Mouse (Mus musculus) thymus, postnatal 10 days (tissue): Measurements from ENCODE around the gene Map3k11.

Experiments
- DNase-seq, 2 experiments: peaks; one replicate each; pipeline ENCODE4 v3.0.0; 2021; ENCODE audit warnings: low spot score in 2 of 2

Gene Map3k11

DNA sequence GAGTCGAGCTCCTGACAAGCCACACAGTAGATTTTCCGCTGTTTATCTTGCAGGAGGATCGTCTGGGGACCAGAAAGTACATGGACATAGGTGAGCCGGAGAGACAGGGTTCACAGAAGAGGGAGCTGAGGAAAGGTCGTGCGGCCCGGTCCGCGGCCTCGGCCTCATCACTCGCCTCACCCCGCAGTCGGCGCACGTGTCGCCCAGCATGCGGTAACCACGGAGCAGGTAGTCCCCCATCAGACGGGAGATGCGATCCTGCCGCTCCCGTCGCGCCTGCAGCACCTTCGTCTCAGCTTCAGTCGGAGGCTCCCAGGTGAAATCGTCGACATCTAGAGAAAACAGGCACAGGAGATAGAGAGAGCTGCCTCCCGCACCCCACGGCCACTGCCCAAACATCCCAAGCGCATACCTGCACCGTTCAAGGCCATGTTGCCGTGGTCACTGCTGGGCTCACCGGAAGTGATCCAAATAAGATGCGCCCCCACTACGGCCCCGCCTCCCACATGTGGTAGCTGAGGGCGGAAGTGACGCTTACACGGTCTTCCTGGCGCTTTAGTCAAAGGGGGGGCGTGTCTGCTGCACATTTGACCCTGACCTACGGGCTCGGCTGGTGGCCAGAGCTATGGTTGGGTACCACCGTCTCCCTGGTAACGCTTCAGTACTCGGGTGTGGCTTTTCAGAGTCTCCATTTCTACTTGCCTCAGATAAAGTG, 42.9 kb downstream of the Map3k11 start:
- peak; percentile 76 to 80 for DNase-seq

- no peak for DNase-seq
Observed at GRCm38 (mm10) chr19:5734325-5734724, 45.8 kb downstream of the Map3k11 start.

DNA sequence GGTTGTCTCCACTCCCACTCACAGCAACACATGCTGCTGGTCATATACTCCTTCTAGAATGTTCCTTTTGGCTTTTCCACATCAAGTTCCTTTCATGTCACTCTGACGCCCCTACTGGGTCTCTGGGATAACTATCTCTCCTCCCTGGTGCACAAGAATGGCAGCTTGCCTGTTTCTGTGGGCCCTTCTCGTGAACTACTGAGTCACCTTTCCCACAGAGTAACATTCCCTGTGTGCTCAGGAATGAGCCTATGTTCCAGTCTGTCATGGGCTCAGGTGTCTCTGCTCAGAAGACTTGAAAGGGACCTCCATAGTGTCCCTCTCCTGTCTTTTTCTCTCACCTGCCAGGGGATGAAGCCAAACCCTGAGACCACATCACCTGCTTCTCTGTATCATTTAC, 50.9 kb downstream of the Map3k11 start:
- DNase-seq: no peak

DNA sequence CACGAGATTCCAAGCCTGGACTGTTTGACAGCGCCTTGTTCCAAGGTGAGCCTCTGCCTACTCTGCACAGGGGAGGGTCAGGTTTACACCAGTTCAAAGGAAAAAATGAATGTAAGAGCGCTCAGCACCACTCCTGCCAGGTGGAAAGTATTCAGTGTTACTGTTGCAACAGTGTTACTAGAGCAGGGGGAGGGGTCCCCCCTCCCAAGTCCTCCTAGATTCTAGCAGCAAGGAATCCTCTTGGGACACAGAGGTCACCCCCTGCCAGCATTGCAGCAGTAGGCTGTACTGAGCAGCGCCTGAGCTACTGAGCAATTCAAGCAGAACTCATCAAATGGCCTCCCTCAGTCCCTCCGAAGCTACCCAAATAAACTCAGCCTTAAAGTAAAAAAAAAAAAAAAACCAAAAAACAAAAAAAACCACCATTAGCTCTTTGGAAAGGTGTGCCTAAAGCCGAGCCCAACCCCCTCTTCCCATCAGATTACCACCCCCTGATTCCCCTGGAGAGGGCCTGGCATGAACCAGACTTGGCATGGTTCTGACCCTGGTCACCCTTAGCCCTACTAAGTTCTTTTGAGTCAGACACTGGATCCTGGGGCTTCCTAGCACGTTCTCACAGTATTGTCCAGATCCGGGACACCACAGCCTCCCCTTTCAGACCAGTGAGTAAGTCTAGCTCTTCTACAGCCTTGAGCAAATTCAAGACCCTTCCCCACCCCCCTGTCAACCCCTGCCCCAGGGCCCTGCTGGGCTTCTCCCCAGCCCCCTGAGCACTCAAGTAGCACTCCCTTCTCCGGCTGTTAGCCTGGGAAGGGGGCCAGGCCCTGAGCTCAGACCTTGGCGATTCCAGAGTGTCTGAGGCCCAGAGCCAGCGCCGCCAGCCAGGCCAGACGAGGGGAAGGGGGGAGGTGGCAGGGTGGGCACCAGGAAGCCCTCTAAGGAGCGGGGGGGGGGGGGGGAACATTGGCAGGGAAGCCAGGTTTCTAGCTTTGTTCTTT, 52.1 kb downstream of the Map3k11 start, which contains the start of gene Ltbp3:
TSS of gene Ltbp3 (plus strand) at position 585 of the 998 bp plus-strand sequence.
- DNase-seq: no peak

- no peak for DNase-seq
Observed at GRCm38 (mm10) chr19:5741641-5742240, 53.2 kb downstream of the Map3k11 start.

GRCm38 (mm10) chr19:5742241-5742641, 53.7 kb downstream of the Map3k11 start:
- no peak for DNase-seq

GRCm38 (mm10) chr19:5743576-5743975, 55.0 kb downstream of the Map3k11 start:
- DNase-seq: no peak

DNA sequence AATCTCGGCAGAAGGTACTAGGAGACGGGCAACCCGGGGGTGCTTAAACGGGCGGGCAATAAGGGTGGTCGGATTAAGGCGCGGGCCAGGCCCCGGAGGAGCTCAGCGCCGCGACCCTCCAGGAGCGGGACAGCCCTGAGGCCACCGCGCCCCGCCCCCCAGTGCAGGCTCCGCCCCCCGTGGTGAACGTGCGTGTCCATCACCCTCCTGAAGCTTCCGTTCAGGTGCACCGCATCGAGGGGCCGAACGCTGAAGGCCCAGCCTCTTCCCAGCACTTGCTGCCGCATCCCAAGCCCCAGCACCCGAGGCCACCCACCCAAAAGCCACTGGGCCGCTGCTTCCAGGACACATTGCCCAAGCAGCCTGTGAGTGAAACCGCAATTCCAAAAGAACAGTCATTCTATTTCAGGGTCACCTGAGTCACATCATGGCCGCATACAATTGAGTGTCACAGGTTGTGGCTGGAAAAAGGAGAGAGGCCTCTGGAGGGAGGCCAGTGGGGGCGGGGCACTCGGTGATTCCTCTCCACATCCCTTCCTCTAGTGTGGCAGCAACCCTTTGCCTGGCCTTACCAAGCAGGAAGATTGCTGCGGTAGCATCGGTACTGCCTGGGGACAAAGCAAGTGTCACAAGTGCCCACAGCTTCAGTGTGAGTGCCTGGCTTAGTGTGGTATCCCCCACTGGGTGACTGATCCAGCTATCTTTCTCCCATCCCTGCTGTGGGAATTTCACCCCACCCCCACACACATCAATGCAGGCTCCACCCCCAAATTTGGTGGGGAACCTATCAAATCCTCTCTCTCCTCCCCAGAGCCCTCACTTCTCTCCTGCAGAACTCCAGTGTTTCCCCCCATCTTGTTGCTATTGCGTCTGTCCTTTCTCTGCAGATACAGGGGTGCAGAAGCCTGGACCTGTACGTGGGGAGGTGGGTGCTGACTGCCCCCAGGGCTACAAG, 57.5 kb downstream of the Map3k11 start:
- no peak for DNase-seq

DNA sequence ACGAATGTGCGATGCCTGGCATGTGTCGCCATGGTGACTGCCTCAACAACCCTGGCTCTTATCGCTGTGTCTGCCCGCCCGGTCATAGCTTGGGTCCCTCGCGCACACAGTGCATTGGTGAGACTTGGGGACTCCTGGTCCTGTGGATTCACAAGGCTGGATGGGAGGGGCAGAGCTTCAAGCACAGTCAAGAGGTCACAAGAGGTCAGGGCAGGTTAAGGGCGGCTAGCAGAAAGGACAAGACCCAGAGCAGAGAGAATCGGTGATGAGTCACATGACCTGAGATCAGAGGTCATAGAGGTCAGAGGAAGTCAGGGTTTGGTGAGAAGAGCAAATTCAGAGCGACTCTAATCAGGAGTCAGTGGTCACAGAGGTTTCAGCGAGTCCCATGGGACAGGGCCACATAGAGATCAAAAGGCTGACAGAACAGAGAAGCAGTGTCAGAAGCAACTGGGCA, 58.4 kb downstream of the Map3k11 start:
- no peak for DNase-seq

- no peak for DNase-seq
Observed at GRCm38 (mm10) chr19:5749476-5749875, 60.9 kb downstream of the Map3k11 start.

DNA sequence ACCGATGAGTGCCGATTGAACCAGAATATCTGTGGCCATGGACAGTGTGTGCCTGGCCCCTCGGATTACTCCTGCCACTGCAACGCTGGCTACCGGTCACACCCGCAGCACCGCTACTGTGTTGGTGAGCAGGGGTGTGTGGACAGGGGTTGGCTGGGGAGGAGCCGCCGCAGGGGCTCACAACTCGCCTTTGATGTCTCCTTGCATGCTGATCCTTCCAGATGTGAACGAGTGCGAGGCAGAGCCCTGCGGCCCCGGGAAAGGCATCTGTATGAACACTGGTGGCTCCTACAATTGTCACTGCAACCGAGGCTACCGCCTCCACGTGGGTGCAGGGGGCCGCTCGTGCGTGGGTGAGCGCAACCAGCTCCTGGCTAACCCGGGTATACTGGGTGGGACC, 62.4 kb downstream of the Map3k11 start:
- DNase-seq: no peak

DNA sequence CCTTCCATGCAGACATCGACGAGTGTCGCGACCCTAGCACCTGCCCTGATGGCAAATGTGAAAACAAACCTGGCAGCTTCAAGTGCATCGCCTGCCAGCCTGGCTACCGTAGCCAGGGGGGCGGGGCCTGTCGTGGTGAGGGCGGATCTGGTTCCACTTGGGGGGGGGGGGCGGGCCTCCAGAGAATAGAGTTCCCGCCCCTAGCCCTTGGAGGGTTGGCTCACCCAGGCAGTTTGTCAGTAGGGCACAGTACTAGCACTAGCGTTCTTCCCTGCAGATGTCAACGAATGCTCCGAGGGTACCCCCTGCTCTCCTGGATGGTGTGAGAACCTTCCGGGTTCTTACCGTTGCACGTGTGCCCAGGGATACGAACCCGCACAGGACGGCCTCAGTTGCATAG, 63.2 kb downstream of the Map3k11 start:
- peak in 1 of 2 experiments; percentile 45 for DNase-seq
